In genomic region chr1:194977371-194977761, GRCm38 (mm10) we compare ENCODE assay signal across 8 mouse cellular contexts. TPM values are rescaled to one million over a fixed set of nuclear protein-coding genes. Genes with fewer than 3 reads are reported as not detected.
A peak's percentile ranks its signal among the peaks of the same experiment; 100 is the strongest.
DNase-seq lines count a peak whose midpoint lies in the region; ATAC-seq and TF ChIP-seq lines count a peak whose summit lies in the region.

No protein-coding gene starts in this region.

- no peaks in the 10 kb centered on the region for H3K27me3 ChIP-seq in heart, postnatal 0 days (ENCODE audit: control insufficient read depth, insufficient read depth, low read length)
- peaks cover 23% of the 10 kb centered on the region for H3K27me3 ChIP-seq in limb, embryonic 10.5 days (ENCODE audit: low read depth, poor library complexity, severe bottlenecking)

- ATAC-seq in heart, postnatal 0 days (ENCODE audit: insufficient read depth, low read depth): no peak

- no peak for TF ChIP-seq EP300 in heart, postnatal 0 days (IDR thresholded peaks at IDR 0.05; ENCODE audit: low read depth)

- TF ChIP-seq POLR2A in olfactory bulb, adult 2 months (IDR thresholded peaks at IDR 0.05; ENCODE audit: insufficient read depth, low read depth, low read length): no peak

- H3K27ac ChIP-seq in heart, postnatal 0 days (ENCODE audit: low read depth): no peak overlapping the region
- H3K27ac ChIP-seq in limb, embryonic 10.5 days: no peak overlapping the region
- peak overlapping the region; percentile 90 for H3K27ac ChIP-seq in olfactory bulb, adult 2 months (ENCODE audit: insufficient read depth, low read depth, low read length)

- H3K9me3 ChIP-seq in heart, postnatal 0 days (replicated peaks; ENCODE audit: control insufficient read depth, low read length): no peaks in the 10 kb centered on the region
- H3K9me3 ChIP-seq in limb, embryonic 10.5 days (replicated peaks): no peaks in the 10 kb centered on the region

- H3K4me1 ChIP-seq in heart, postnatal 0 days (ENCODE audit: control insufficient read depth, insufficient read depth): peaks cover 18% of the 10 kb centered on the region
- H3K4me1 ChIP-seq in limb, embryonic 10.5 days: peaks cover 13% of the 10 kb centered on the region
- peaks cover 12% of the 10 kb centered on the region for H3K4me1 ChIP-seq in olfactory bulb, adult 2 months (ENCODE audit: control insufficient read depth, insufficient read depth, low read length)

- peak overlapping the region; percentile 91 for H3K4me2 ChIP-seq in heart, postnatal 0 days (ENCODE audit: low read depth, low read length)

- DNase-seq in adrenal gland, adult (ENCODE audit: inconsistent age in 2 of 2, low spot score in 1 of 2): peak; percentile 51 to 84
- no peak for DNase-seq in adrenal gland, postnatal 4 days (ENCODE audit: low spot score in 2 of 2)
- DNase-seq in right cerebral cortex, adult 2 months (ENCODE audit: low spot score in 2 of 2): peak; percentile 31 to 40
- DNase-seq in right cerebral cortex, postnatal 4 days: no peak
- no peak for DNase-seq in heart, postnatal 0 days (ENCODE audit: low spot score)
- DNase-seq in limb, embryonic 10.5 days (ENCODE audit: low spot score): no peak
- DNase-seq in ovary, postnatal 14 days (ENCODE audit: low spot score): no peak

- WGBS in heart, postnatal 0 days: 8% methylated on average over 1 of the region's 1 CpGs
- WGBS in limb, embryonic 10.5 days: 7% methylated on average over 1 of the region's 1 CpGs
- 0% methylated on average over 1 of the region's 1 CpGs for WGBS in olfactory bulb, adult 2 months

- no peak for TF ChIP-seq CTCF in heart, postnatal 0 days (IDR thresholded peaks at IDR 0.05; ENCODE audit: low read depth)
- TF ChIP-seq CTCF in olfactory bulb, adult 2 months (IDR thresholded peaks at IDR 0.05; ENCODE audit: insufficient read depth, low read depth, low read length): no peak

- peak overlapping the region; percentile 83 for H3K4me3 ChIP-seq in heart, postnatal 0 days (ENCODE audit: low read depth, low read length)
- H3K4me3 ChIP-seq in limb, embryonic 10.5 days: peak overlapping the region; percentile 78
- H3K4me3 ChIP-seq in olfactory bulb, adult 2 months (ENCODE audit: insufficient read depth, low read depth, low read length): peak overlapping the region; percentile 84

- no peaks in the 10 kb centered on the region for H3K36me3 ChIP-seq in heart, postnatal 0 days (replicated peaks; ENCODE audit: control insufficient read depth, insufficient read depth, low read length)
- no peaks in the 10 kb centered on the region for H3K36me3 ChIP-seq in limb, embryonic 10.5 days

- no peak overlapping the region for H3K9ac ChIP-seq in heart, postnatal 0 days (replicated peaks; ENCODE audit: low read depth, low read length)

RNA-seq across cellular contexts. Expression of gene Cd34, which starts 38.7 kb away (rescaled TPM):
- 100 to 1,000 TPM in 1 of 2 experiments, 10 to 100 TPM in 1; 99.5 to 102 TPM for total RNA-seq in adrenal gland, postnatal 4 days (2021)
- total RNA-seq in heart, postnatal 0 days (2014; rRNA removed; ENCODE audit: low replicate concordance): 173 and 187 TPM in 2 replicates
- polyA plus RNA-seq in heart, postnatal 0 days (2015; fragmentation: Nextera tagmentation; extraction: Ambion mirVana): 116 and 128 TPM in 2 replicates
- polyA plus RNA-seq in limb, embryonic 10.5 days (2016; fragmentation: Nextera tagmentation; extraction: Ambion mirVana): 51.7 and 52.3 TPM in 2 replicates
- polyA plus RNA-seq in olfactory bulb, adult 2 months (2012; ENCODE audit: insufficient read depth, insufficient read length, low replicate concordance, missing spikeins): not detected in 2 replicates

Comparison
In these comparisons a context has a peak if more than half of its experiments do, and no peak if none do; other contexts are left out.
1. DNase-seq: peak in adrenal gland, adult (2 of 2) and right cerebral cortex, adult 2 months (2 of 2); none in adrenal gland, postnatal 4 days (0 of 2), right cerebral cortex, postnatal 4 days (single experiment), heart, postnatal 0 days (single experiment), limb, embryonic 10.5 days (single experiment) and ovary, postnatal 14 days (single experiment).
2. Peak in every context shown above with its lines, with median percentiles within 50 percentile points of each other: H3K4me3 ChIP-seq.